Mouse (Mus musculus): ENCODE measurements around the gene Stat4.
A peak's percentile ranks its signal among the peaks of the same experiment; 100 is the strongest.
"Not testable (repeated sequence)": the region's sequence is repeated elsewhere in the genome, so short reads cannot be mapped to it uniquely, and the experiment has no call there.

The Stat4 gene

GRCm38 (mm10) chr1:52034816-52035752 lies 48.1 kb downstream of the Stat4 start:
- DNase-seq: no peak

- DNase-seq: peak; percentile 3
Measured at GRCm38 (mm10) chr1:52039151-52039550, 52.2 kb downstream of the Stat4 start.

GRCm38 (mm10) chr1:52039626-52040025 lies 52.7 kb downstream of the Stat4 start:
- no peak for DNase-seq

- DNase-seq: no peak
Measured at GRCm38 (mm10) chr1:52040366-52041061, 53.6 kb downstream of the Stat4 start.

GRCm38 (mm10) chr1:52043191-52043590 lies 56.2 kb downstream of the Stat4 start:
- DNase-seq: no peak

GRCm38 (mm10) chr1:52046891-52047290 lies 59.9 kb downstream of the Stat4 start:
- not testable (repeated sequence) for DNase-seq

- no peak for DNase-seq
Measured at GRCm38 (mm10) chr1:52048711-52049110, 61.8 kb downstream of the Stat4 start.

GRCm38 (mm10) chr1:52049827-52050226 lies 62.9 kb downstream of the Stat4 start:
- DNase-seq: no peak

GRCm38 (mm10) chr1:52051542-52051941 lies 64.6 kb downstream of the Stat4 start:
- no peak for DNase-seq

- no peak for DNase-seq
Measured at GRCm38 (mm10) chr1:52052910-52053309, 66.0 kb downstream of the Stat4 start.

GRCm38 (mm10) chr1:52055947-52056346 lies 69.0 kb downstream of the Stat4 start:
- DNase-seq: no peak

- DNase-seq: no peak
Measured at GRCm38 (mm10) chr1:52057153-52057552, 70.2 kb downstream of the Stat4 start.

- DNase-seq: no peak
Measured at GRCm38 (mm10) chr1:52066276-52066675, 79.3 kb downstream of the Stat4 start.

- no peak for DNase-seq
Measured at GRCm38 (mm10) chr1:52066694-52067093, 79.7 kb downstream of the Stat4 start.

- DNase-seq: no peak
Measured at GRCm38 (mm10) chr1:52079724-52080367, 92.9 kb downstream of the Stat4 start.

- DNase-seq: no peak
Measured at GRCm38 (mm10) chr1:52080375-52080774, 93.4 kb downstream of the Stat4 start.

GRCm38 (mm10) chr1:52086236-52086635 lies 99.3 kb downstream of the Stat4 start:
- no peak for DNase-seq

GRCm38 (mm10) chr1:52087128-52087527 lies 100.2 kb downstream of the Stat4 start:
- DNase-seq: no peak

- DNase-seq: no peak
Measured at GRCm38 (mm10) chr1:52088634-52089033, 101.7 kb downstream of the Stat4 start.

GRCm38 (mm10) chr1:52098618-52099232 lies 111.8 kb downstream of the Stat4 start:
- DNase-seq: no peak

- DNase-seq: no peak
Measured at GRCm38 (mm10) chr1:52100496-52100895, 113.5 kb downstream of the Stat4 start.

GRCm38 (mm10) chr1:52102795-52103194 lies 115.8 kb downstream of the Stat4 start:
- no peak for DNase-seq

- DNase-seq: no peak
Measured at GRCm38 (mm10) chr1:52107206-52107605, 120.3 kb downstream of the Stat4 start.

All from kidney, adult 18-20 months (tissue).